Mouse (Mus musculus) forebrain, postnatal 0 days (tissue): ENCODE data around the gene Tcf19. TPM values are rescaled to one million over a fixed set of nuclear protein-coding genes. Genes with fewer than 3 reads are reported as not detected.
"Not testable (repeated sequence)": the region's sequence is repeated elsewhere in the genome, so short reads cannot be mapped to it uniquely, and the experiment has no call there.

Experiments used
- ATAC-seq: fragments of 200-750 bp; cut with Nextera tagmentation; 2 replicates; pipeline ENCODE4 v1.8.0; 2017; ENCODE audit warnings: mild to moderate bottlenecking, moderate library complexity
- DNase-seq: peaks from one replicate; pipeline ENCODE4 v3.0.0-alpha.2; 2015
- H3K27ac ChIP-seq: fragments of 300-500 bp; sonication (generic); 2 replicates; pipeline ENCODE4 v1.5.1; 2014; ENCODE audit warnings: low read depth, mild to moderate bottlenecking, antibody characterized with exemption, low read length, moderate library complexity, mixed read lengths
- H3K27me3 ChIP-seq: fragments of 300-500 bp; sonication (generic); 2 replicates; pipeline ENCODE4 v1.6.1; 2014; ENCODE audit warnings: mild to moderate bottlenecking, low read length, mixed read lengths; ENCODE audit not compliant: insufficient read depth
- H3K36me3 ChIP-seq: fragments of 300-500 bp; sonication (generic); 2 replicates; pipeline ENCODE4 v1.6.1; 2014; ENCODE audit warnings: mild to moderate bottlenecking, moderate library complexity; ENCODE audit not compliant: insufficient read depth
- H3K4me1 ChIP-seq: fragments of 300-500 bp; sonication (generic); 2 replicates; pipeline ENCODE4 v1.6.1; 2014; ENCODE audit warnings: antibody characterized with exemption; ENCODE audit not compliant: insufficient read depth
- H3K4me2 ChIP-seq: fragments of 300-500 bp; sonication (generic); 2 replicates; pipeline ENCODE4 v1.6.1; 2014; ENCODE audit warnings: low read depth, mild to moderate bottlenecking, moderate library complexity
- H3K4me3 ChIP-seq: fragments of 300-500 bp; sonication (generic); 2 replicates; pipeline ENCODE4 v1.5.1; 2014; ENCODE audit warnings: low read depth, low read length, mixed read lengths
- H3K9ac ChIP-seq: fragments of 300-500 bp; sonication (generic); 2 replicates; pipeline ENCODE4 v1.6.1; 2014; ENCODE audit warnings: mild to moderate bottlenecking
- H3K9me3 ChIP-seq: fragments of 300-500 bp; sonication (generic); 2 replicates; pipeline ENCODE4 v1.6.1; 2016; ENCODE audit warnings: low read length
- CTCF ChIP-seq: sonication (generic); IDR thresholded peaks from 2 replicates; pipeline ENCODE4 v1.5.1; 2016; ENCODE audit warnings: antibody characterized with exemption, control low read depth, low read depth
- WGBS: fragments of 180-500 bp; shearing (Covaris S2); extraction: QIAGEN DNeasy Blood & Tissue Kit; methylation state at CpG from one replicate; pipeline ENCODE4 v1.1.7; 2014; 5-methylcytosine and 5-hydroxymethylcytosine counted together
- polyA plus RNA-seq: library from polyadenylated mRNA; unstranded; fragments of >200 nt; fragmentation: Nextera tagmentation; extraction: Ambion mirVana; gene quantifications from 2 replicates; pipeline ENCODE4 v1.2.1, GENCODE M21; 2015
- total RNA-seq: library from RNA; depleted of rRNA; stranded (reverse); fragments of >200 nt; gene quantifications from 2 replicates; pipeline ENCODE4 v1.2.3, GENCODE M21; 2014

The Tcf19 gene
- total and polyA plus RNA-seq, 2 experiments from 2014 or later, result 10.8 to 20.8 TPM

- Histone ChIP-seq H3K36me3 (no peaks in the 10 kb centered on the region), H3K4me3 (no peak overlapping the region), H3K9ac (no peak overlapping the region), H3K27ac (no peak overlapping the region), H3K27me3 (no peaks in the 10 kb centered on the region), H3K4me2 (no peak overlapping the region), H3K9me3 (no peaks in the 10 kb centered on the region), H3K4me1 (no peaks in the 10 kb centered on the region; the same call in 1 of the 2 replicates)
- no peak for TF ChIP-seq CTCF
- 75% methylated on average over 6 of the region's 6 CpGs for WGBS
- DNase-seq (no peak), ATAC-seq (no peak)
Measured at GRCm38 (mm10) chr17:35514756-35515155, 1.9 kb downstream of the Tcf19 start.

- H3K4me2 ChIP-seq, result no peak overlapping the region
- H3K27ac ChIP-seq, result no peak overlapping the region
- no peaks in the 10 kb centered on the region for H3K9me3 ChIP-seq
- no peaks in the 10 kb centered on the region; the same call in 1 of the 2 replicates for H3K4me1 ChIP-seq
- peak; percentile 53 for DNase-seq
- 24% methylated on average over 2 of the region's 2 CpGs for WGBS
- H3K9ac ChIP-seq, result no peak overlapping the region
- ATAC-seq, result no peak
- H3K36me3 ChIP-seq, result no peaks in the 10 kb centered on the region
- H3K27me3 ChIP-seq, result no peaks in the 10 kb centered on the region
- no peak overlapping the region for H3K4me3 ChIP-seq
- peak; percentile 71 for TF ChIP-seq CTCF
Measured at GRCm38 (mm10) chr17:35513886-35514285, 2.7 kb downstream of the Tcf19 start.

GRCm38 (mm10) chr17:35512916-35513626 lies 3.6 kb downstream of the Tcf19 start:
- Histone ChIP-seq H3K4me2 (no peak overlapping the region), H3K4me3 (no peak overlapping the region), H3K27ac (no peak overlapping the region), H3K36me3 (no peaks in the 10 kb centered on the region), H3K4me1 (no peaks in the 10 kb centered on the region; the same call in 1 of the 2 replicates), H3K9ac (no peak overlapping the region), H3K9me3 (no peaks in the 10 kb centered on the region), H3K27me3 (no peaks in the 10 kb centered on the region)
- WGBS, result 96% methylated on average over 7 of the region's 7 CpGs
- TF ChIP-seq CTCF, result peak; percentile 67
- DNase-seq (peak; percentile 20), ATAC-seq (no peak)

- H3K9ac ChIP-seq, result no peak overlapping the region
- H3K9me3 ChIP-seq, result no peaks in the 10 kb centered on the region
- H3K36me3 ChIP-seq, result no peaks in the 10 kb centered on the region
- no peak overlapping the region for H3K4me3 ChIP-seq
- TF ChIP-seq CTCF, result peak; percentile 53
- H3K27ac ChIP-seq, result no peak overlapping the region
- no peak overlapping the region for H3K4me2 ChIP-seq
- H3K27me3 ChIP-seq, result peaks cover 11% of the 10 kb centered on the region; the same call in 1 of the 2 replicates
- DNase-seq (peak; percentile 24), ATAC-seq (no peak)
- WGBS, result 16% methylated on average over 8 of the region's 8 CpGs
- H3K4me1 ChIP-seq, result no peaks in the 10 kb centered on the region
Measured at GRCm38 (mm10) chr17:35509284-35509683, 7.3 kb downstream of the Tcf19 start.

- H3K4me1 ChIP-seq, result not testable (repeated sequence)
Measured at GRCm38 (mm10) chr17:35508279-35508678, 8.3 kb downstream of the Tcf19 start.

GRCm38 (mm10) chr17:35507556-35508260 lies 8.9 kb downstream of the Tcf19 start:
- Histone ChIP-seq H3K9ac (no peak overlapping the region), H3K4me3 (no peak overlapping the region), H3K9me3 (no peaks in the 10 kb centered on the region), H3K27me3 (peaks cover 11% of the 10 kb centered on the region; the same call in 1 of the 2 replicates), H3K27ac (no peak overlapping the region), H3K4me2 (no peak overlapping the region), H3K4me1 (no peaks in the 10 kb centered on the region), H3K36me3 (no peaks in the 10 kb centered on the region)
- WGBS, result 32% methylated on average over 13 of the region's 13 CpGs
- DNase-seq (no peak), ATAC-seq (no peak)
- TF ChIP-seq CTCF, result no peak

More at GRCm38 (mm10) chr17:35508279-35508678, 8.3 kb downstream of the Tcf19 start:
- peak; percentile 40 for TF ChIP-seq CTCF
- not testable (repeated sequence) for H3K36me3 ChIP-seq, ATAC-seq, H3K4me3 ChIP-seq, H3K9ac ChIP-seq, DNase-seq, H3K9me3 ChIP-seq, H3K4me2 ChIP-seq, H3K27ac ChIP-seq
- 66% methylated on average over 5 of the region's 5 CpGs for WGBS
- H3K27me3 ChIP-seq, result peaks cover 11% of the 10 kb centered on the region; the same call in 1 of the 2 replicates

GRCm38 (mm10) chr17:35506881-35507280 lies 9.7 kb downstream of the Tcf19 start:
- DNase-seq (no peak), ATAC-seq (no peak)
- Histone ChIP-seq H3K4me1 (no peaks in the 10 kb centered on the region), H3K4me2 (no peak overlapping the region), H3K27ac (no peak overlapping the region), H3K36me3 (no peaks in the 10 kb centered on the region), H3K4me3 (no peak overlapping the region), H3K9me3 (no peaks in the 10 kb centered on the region), H3K9ac (no peak overlapping the region), H3K27me3 (peaks cover 11% of the 10 kb centered on the region; the same call in 1 of the 2 replicates)
- no peak for TF ChIP-seq CTCF
- 18% methylated on average over 10 of the region's 10 CpGs for WGBS
